Mouse (Mus musculus): ENCODE data around the gene Mettl21a.
A peak's percentile ranks its signal among the peaks of the same experiment; 100 is the strongest.

GRCm38 (mm10) chr1:64616881-64617714, at the start of gene Mettl21a:
- TF ChIP-seq CTCF (IDR thresholded peaks at IDR 0.05; ENCODE audit: low read depth) (0 out of 2 replicates have a peak, but pooled peaks have one; percentile 21), EP300 (IDR thresholded peaks at IDR 0.05; ENCODE audit: low read depth) (no peak)
